Mouse (Mus musculus): ENCODE measurements at regions not wholly inside any gene's neighbourhood (a gene's known extent, or its start where the extent isn't known, plus 50 kb on each side); places are given as distances from the start of the nearest gene placed in this dataset.

DNA sequence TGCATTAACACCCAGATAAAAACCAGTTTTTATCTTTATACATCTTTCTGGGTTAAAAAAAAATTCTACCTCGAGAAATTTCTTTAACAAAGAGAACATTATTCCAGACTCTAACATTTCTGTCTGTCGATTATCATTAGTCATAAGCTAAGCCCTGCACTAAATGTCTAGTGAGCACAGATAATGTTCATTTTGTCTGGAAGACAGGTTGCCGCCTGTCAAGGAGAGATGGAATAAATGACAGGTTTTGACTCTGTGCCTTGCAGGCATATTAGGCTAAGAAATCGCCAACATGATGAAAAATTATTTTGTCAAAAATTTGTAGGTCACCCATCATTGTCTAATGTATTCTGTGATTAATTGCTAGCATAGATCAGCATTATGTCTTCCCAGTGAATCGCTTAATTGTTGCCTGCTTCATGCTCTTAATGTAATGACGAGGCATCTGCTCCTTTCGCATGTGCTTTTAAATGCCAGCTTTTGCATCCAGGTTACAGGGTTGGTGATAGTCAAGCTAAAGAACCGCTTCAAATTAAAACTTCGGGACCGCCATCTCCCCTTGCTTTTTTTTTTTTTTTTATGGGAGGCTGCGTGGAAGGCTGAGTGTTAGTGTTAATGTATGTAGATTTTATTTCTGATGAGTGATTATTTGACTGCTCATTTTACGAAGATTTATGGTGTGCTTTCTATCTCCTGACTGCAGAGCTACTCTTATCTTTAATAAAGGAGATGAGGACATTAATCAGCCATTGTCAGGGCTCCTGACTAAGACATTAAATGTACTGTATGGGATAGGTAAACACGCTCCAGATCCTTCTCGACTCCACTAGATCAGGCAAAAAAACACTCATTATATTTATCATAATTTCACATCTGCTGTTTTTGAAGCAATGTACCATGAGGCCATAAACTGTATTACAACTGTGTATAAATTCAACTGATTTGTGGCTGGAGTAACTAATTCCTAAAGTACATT lies 135.9 kb upstream of the Meis2 start:
- no peak for DNase-seq (ENCODE audit: extremely low spot score, low spot score)

- no peak for DNase-seq (ENCODE audit: extremely low spot score, low spot score)
Observed at GRCm38 (mm10) chr2:116200795-116201194, 135.2 kb upstream of the Meis2 start.

DNA sequence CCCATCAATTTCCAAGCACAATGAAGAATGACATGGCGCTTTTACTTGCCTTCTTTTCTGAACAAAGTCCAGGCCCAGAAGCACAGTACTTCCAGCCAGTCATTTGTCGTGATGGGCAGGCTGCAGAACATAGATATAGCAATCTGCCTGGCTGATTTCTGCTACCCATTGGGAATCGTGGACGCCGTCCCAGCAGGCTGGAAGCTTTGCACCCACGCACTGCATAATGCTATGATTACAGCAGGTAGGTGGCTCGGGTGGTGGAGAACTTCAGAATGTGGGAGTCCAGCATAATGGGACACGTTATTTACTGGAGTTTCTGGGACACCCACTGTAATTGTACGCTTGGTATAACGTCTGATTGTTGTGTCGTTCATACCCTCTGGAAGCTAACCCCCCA lies 116.2 kb upstream of the Meis2 start:
- DNase-seq (ENCODE audit: extremely low spot score, low spot score): no peak

GRCm38 (mm10) chr2:116177155-116177554 lies 111.5 kb upstream of the Meis2 start:
- no peak for DNase-seq (ENCODE audit: extremely low spot score, low spot score)

DNA sequence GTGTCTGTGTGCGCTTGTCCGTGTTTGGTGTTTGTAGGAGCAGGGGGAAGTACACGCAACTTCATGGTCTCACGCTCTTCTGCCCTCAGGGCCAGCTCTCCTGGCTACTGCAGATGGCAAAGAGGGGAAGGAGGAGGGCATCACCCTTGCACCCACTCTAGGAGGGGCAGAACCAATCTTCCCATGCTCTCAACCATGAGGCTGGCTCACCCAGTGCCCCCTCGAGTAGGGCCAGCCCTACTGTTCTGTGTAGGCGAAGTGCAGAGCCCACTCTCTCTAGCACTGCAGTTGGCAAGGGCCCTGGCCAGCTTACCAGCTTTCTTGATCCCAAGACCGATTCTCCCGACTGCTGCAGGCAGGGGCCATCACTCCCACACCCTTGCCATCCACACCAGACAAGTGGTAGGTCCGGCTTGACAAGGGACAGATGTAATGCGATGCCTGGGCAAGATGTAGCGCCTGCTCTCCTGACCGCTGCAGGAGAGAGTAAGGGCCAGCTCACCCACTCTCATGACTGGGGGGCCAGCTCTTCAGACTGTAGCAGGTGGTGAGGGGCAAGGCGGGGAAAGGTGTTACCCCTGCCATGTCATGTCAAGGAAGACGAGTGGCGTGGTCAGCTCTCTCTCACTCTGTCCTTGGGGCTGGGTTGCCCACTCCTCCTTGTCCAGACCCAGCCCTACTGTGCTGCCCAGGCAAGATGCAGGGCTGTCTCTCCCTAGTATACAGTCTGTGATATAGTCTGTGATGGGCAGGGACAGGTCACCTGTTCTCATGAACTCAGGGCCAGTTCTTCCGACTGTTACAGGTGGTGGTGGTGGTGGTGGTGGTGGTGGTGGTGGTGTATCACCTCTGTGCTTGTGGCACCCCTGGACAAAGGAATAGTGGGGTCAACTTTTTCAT lies 100.5 kb upstream of the Meis2 start:
- no peak for DNase-seq (ENCODE audit: extremely low spot score, low spot score)

All from neural tube, embryonic 10.5 days (tissue).